Mouse (Mus musculus): ENCODE measurements around the gene Prkd2.

DNA sequence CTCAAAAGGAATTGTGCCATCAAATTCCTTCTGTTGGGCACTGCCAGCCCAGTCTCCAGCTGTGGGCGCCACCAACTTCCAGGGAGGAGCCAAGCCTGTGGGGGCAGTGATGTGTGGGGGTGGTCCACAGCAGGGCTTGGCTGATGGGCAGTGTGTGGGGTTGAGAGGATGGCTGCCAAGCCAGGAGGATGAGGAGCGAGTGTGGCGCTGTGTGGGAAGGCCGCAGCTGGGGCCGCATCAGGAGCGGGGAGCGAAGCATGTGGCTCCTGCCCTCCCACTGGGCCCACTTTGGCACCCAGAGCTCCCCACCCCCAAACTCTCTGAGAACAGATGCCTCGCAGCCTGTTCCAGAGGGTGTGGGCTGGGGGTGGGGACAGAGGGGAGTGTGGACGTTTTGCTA, 75.3 kb downstream of the Prkd2 start:
- TF ChIP-seq POLR2A (IDR thresholded peaks at IDR 0.05; ENCODE audit: insufficient read depth, low read depth, low read length) = no peak
- TF ChIP-seq CTCF (IDR thresholded peaks at IDR 0.05; ENCODE audit: insufficient read depth, low read depth, low read length) = no peak
